Mouse (Mus musculus): ENCODE measurements at regions not wholly inside any gene's neighbourhood (a gene's known extent, or its start where the extent isn't known, plus 50 kb on each side); places are given as distances from the start of the nearest gene placed in this dataset.

DNA sequence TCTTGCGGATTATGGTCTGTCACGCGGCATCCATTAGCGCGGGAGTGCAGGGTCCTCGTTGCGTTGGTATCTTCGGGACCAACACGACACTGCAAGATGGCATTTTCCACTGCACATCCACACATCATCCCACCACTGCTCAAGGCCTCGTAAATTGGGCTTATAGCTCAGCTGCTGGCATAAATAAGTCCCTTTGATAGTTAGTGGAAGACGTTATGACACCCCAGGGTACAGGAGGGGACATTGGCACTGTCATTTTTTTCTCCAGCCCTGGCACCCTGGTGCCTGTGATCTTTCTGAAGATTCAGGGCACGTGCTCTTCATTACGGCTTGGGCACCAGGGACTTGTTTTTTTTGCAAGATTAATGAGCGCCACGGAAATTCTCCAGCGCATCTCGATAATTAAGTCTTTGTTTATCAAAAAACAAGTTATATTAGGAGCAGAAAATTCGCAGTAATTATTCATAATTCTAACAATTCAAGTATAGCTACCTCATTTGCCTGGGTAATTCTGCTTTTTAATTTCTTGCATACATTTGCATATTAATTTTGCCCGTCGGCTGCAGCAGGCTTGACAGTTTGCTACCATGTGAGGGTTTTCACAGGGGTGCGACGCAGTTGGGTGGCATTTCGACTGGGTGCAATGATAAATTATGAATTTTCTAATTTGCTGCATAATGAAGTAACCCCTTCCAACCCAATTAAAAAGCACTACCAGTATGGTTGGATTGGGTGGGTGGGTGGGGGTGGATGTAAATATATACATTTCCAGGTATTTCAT, 119.1 kb downstream of the Vrk1 start:
- DNase-seq (ENCODE audit: low spot score) = no peak

DNA sequence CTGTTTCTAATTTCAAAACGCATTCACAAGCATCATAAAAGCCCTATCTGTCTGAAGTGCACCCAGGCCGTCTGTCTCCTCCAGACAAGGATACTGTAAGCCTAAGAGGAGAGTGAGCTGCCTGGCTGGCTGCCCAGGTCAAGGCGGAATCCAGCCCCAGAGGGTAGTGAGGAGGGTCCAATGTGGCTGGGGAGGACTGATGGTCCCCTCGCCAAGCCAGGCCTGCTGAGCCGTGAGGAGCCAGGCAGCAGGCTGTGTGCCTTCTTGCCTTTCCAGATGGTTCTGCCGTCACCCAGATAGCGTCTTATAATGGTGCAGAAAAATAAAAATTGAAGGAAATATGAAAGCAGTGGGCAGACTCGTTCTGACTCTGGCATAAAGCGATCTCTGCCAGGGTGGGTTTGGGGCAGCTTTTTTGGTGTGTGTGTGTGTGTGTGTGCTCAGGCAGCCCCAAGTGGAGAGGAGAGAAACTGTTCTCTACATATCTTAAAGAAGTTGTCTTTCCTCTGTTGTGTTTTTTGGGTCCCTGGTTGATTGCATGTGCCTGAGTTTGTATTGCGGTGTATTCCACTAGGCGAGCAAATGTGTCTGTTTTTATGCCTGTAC, 120.1 kb downstream of the Vrk1 start:
- DNase-seq (ENCODE audit: low spot score) = no peak

- no peak for DNase-seq (ENCODE audit: low spot score)
Measured at GRCm38 (mm10) chr12:106132715-106133114, 122.7 kb downstream of the Vrk1 start.

DNA sequence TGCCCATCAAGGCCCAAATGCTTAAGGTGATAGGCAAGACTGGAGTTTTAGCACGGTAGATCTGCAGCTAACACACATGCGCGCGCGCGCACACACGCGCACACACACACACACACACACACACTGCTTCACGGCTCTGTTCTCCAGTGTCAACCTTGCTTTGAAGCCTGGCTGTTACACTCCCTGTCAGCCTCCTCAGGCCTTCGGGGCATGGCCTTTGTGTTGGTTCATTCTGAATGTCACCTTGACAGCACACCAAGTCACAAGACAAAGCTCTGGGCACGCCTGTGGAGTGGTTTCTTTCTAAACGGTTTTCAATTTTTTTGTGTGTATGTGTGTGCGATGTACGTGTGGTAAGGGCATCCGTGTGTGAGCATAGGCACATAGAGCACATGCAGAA, 128.4 kb downstream of the Vrk1 start:
- DNase-seq (ENCODE audit: low spot score) = no peak

DNA sequence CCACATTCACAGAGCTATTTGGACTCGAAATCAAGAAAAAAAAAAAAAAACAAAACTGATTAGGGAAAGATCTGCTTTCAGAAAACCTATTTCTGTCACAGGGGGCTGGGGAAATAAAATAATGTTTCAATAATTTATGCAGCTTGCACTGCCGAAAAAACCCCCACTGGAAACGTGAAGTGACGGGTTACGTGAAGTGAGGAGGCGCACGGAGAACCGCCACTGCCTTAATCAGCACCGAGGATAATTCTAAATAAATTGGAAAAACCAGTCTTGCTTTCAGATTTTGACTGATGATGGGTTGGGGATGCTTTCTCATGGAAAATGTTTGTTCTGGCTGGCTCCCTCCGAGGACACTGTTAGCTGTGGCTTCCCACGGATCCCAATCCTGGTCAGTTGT, 129.5 kb downstream of the Vrk1 start:
- no peak for DNase-seq (ENCODE audit: low spot score)

DNA sequence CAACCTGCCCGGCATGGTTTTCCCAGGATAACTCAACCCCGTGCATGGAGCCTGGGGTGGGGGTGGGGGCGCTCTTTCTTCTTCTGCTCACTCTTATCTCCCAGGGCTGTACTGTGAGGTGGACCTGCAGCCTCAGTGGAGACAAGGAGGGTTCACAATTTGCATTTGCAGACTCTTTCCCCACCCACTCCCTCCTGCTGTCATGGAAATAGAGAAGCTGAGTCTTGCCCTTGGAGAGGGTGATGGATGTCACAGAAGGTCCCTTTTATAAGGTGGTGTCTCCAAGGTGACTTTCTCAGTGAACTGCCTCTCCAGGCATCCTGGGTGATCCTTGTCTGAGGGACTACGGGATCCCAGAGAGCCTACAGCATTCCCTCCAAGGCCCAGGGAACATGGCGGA, 129.9 kb downstream of the Vrk1 start:
- DNase-seq (ENCODE audit: low spot score) = no peak

- no peak for DNase-seq (ENCODE audit: low spot score)
Measured at GRCm38 (mm10) chr12:106140671-106141070, 130.6 kb downstream of the Vrk1 start.

- no peak for DNase-seq (ENCODE audit: low spot score)
Measured at GRCm38 (mm10) chr12:106143548-106143947, 133.5 kb downstream of the Vrk1 start.

DNA sequence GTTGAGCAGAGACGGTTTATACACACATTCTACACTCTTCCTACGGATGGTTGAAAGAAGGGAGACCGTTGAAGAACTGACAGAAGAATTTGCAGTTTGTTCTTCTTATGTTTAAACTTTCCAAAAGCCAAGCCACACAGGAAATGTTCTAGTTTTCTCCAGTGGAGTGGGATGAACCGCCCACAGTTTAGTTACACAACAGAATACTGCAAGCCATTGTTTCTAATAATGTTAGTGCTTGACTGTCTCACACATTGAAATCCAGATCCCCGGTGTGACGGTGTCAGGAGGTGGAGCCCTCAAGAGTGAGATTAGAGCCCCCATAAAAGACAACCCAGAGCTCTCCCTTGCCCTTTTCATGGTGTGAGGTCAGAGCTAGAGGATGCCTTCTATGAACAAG, 146.8 kb downstream of the Vrk1 start:
- DNase-seq (ENCODE audit: low spot score) = no peak

DNA sequence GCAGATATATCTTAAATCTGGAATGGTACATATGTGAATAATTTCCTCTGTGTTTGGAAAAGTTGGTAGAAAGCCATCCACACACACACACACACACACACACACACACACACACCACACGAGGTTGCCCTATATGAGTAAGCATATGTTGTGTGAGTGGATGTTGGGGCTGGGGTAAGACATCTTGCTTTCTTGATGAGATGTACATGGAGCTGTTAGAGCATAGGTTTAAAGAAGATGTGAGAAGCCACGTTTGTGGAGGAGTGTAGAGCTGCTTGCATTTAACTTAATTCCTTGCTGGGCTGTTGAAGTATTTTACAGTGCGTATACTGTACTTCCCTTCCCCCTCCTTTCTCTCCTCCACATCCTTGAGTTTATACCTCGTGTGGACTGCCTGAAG, 147.8 kb downstream of the Vrk1 start:
- no peak for DNase-seq (ENCODE audit: low spot score)

DNA sequence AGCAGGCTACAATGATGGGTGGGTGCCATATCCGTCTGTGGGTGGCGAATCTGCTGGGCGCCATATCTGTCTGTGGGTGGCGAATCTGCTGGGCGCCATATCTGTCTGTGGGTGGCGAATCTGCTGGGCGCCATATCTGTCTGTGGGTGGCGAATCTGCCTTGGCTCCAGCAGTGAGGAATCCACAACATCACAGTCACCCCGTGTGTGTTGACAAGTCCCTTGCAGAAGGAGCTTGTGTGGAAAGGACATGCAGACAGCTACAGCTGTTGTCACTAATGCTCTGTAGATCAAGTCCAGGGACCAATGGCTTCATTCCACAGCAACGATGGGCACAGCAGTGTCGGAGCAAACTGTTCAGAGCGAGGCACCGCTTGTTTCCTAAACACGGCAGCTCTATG, 148.6 kb downstream of the Vrk1 start:
- DNase-seq (ENCODE audit: low spot score) = no peak

- DNase-seq (ENCODE audit: low spot score) = no peak
Measured at GRCm38 (mm10) chr12:106171301-106171700, 161.3 kb downstream of the Vrk1 start.

DNA sequence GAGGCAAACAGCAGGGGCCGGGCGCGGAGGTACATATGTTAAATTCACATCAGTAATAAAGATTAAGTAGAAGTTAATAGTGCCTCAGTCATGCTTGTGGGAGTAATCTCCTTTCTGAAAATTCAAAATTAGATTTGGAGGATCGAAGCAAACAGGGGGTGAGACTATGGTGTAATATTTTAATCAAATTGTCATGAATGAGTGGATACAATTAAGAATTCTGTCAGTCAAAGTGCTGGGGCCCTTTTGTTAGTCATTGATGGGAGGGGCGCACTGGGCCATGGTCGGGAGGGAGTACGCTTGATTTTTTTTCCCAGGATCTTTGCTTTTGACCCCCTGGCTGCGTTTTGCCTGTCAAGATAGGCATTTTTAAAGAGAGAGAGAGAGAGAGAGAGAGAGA, 163.2 kb downstream of the Vrk1 start:
- DNase-seq (ENCODE audit: low spot score) = no peak

DNA sequence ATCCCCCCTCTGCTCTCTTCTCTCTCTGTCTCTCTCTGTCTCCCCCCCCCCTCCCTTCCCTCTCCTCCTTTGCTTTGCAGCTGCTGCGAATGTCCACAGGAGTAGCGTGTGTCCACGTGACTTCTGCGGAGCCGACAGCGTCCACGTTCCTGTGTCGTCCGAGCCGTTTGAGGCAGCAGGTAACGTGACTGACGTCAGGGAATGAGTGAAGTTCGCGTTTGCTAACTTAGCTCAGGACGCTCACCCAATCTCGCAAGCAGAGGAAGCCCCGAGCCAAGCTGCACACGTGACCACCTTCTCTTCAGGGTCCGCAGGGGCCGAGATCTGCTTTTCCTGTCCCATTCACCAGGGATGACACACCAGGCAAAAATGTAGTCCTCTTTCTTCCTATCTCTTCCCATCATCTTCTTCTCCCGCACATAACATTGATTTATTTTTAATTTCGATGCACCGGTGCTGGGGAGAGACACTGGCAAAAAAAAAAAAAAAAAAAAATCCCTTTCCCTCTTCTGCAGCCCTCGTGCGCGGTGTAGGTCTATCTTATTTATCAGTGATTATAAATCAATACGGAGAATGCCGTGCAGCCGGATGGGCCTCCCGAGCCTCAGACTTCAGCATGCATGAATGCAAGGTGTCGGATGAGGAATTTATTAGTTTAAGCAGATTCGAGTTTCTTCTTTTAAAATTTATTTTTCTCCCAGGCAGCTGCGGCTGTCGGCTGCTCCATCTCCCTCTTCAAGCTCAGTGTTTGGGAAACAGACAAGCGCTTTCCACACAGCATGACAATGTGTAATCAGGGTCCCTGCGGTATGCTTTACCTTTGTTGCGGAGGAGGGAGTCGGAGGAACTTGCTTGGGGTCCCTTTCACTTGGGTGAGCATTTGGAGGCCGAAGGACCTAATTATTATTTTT, 164.3 kb downstream of the Vrk1 start:
- DNase-seq (ENCODE audit: low spot score) = no peak

DNA sequence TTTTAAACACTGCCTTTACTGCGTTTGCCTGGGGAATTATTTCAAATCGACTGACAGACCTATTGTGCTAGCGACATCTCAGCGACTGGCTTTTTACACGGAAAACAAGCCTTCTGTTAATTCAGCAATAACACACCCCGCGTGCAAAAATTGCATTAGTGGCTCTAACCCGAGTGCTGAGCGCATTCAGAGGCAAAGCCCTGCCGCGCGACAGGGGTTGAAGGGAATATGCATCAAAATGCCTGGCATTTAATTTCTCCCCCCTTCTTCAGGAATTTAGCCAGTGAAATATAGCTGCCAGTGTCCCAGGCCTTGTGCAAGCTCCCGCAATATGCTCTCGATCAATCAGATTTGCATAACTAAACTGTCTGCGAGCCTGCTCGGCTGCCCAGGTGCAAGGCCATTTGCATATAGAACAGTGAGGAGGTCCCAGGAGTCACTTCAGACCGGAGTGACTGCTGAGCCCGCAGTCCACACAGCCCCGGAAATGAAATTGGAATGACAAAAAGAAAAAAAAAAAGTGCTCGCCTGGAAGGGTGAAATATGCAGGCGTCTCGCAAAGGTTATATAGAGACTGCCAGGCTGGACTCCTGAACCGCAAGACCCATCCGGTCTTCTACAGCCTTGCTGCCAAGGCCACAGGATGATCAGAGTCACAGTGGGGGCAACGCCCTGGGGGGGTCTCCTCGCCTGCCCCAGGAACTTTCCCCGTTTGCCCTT, 165.1 kb downstream of the Vrk1 start:
- DNase-seq (ENCODE audit: low spot score) = no peak

DNA sequence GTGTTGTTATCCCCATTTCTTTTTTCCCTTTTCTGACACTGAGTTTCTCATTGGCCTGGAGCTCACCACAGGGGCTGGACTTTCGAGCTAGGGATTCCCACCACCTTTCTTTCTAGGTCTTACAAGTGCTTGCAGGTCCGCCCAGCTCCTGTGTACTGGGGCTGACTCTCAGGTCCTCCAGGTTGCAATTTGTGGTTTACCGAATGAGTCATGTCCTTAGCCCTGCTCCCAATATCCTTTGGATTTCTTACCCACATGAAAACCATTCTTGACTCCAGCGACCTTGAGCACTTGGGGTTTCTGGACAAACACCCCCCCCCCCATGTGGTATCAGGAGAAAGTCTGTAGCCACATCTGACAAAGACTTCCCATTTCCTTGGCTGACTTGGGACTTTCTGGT, 167.3 kb downstream of the Vrk1 start:
- DNase-seq (ENCODE audit: low spot score) = no peak

DNA sequence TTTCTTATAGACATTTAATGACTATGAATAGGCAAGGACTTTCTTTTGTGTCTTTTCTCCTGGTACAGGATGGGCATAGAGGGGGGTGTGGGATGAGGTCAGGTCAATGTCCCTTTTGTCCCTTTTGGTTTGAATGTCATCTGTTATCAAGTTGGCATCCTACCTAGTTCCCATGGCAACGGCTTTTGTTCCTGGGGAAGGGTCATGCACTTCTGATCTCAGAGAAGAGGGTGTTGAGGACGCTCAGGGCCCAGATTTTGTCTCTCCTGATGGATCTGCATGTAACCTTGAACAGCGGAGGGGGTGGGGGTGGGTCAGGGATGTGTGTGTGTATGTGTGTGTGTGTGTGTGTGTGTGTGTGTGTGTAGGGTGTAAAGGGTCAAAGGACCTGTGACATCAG, 167.8 kb downstream of the Vrk1 start:
- no peak for DNase-seq (ENCODE audit: low spot score)

- DNase-seq (ENCODE audit: low spot score) = no peak
Measured at GRCm38 (mm10) chr12:106178688-106179205, 168.7 kb downstream of the Vrk1 start.

- no peak for DNase-seq (ENCODE audit: low spot score)
Measured at GRCm38 (mm10) chr12:106182923-106183322, 172.9 kb downstream of the Vrk1 start.

- no peak for DNase-seq (ENCODE audit: low spot score)
Measured at GRCm38 (mm10) chr12:106183973-106184372, 173.9 kb downstream of the Vrk1 start.

DNA sequence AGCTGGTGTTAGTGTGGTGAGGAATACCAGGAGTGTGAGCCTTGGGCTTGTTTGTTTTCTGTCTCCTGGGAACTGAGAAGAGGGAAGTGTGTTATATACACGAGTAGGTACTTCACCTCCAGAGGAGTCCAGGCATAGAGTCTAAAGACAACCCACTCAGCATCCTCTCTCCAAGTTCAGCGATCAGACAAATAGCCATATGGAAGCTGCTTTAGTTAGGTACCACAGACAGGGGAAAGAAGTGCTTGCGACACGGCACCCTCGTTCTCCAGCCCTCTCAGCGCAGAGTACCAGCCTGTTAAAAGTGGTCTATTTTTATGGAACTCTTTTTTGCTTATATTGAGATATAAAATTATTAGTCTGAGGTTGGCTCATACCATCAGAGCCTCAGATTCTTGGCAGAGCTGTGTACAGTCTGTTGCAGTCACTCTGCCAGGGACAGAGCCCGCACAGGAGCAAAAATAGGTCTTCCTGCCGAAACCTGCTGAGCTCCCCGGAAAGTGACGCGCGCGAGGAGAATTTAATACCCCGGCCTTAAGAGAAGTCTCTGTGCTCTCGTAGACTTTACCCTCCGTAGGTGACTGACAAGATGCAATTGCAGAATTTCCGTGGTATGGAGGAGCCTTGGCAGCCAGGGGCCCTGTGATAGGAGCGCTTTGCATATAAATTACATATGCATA, 175.5 kb downstream of the Vrk1 start:
- DNase-seq (ENCODE audit: low spot score) = peak; percentile 23
